Mouse (Mus musculus): ENCODE measurements around the gene Pdzrn4. TPM values are rescaled to one million over a fixed set of nuclear protein-coding genes. Genes with fewer than 3 reads are reported as not detected.

Pdzrn4 gene
- polyA plus RNA-seq, 1 experiment from 2014 or later = 24.0 TPM

GRCm38 (mm10) chr15:92562149-92562548 lies 165.5 kb downstream of the Pdzrn4 start:
- no peak for ATAC-seq (ENCODE audit: low read depth)
- H3K36me3 ChIP-seq = no peaks in the 10 kb centered on the region
- 81% methylated on average over 6 of the region's 6 CpGs for WGBS
- H3K27me3 ChIP-seq = no peaks in the 10 kb centered on the region
- H3K4me3 ChIP-seq = no peak overlapping the region
- no peaks in the 10 kb centered on the region for H3K4me1 ChIP-seq (replicated peaks)
- H3K9ac ChIP-seq = no peak overlapping the region
- no peak overlapping the region for H3K4me2 ChIP-seq
- no peak overlapping the region for H3K27ac ChIP-seq (replicated peaks)
- H3K9me3 ChIP-seq = no peaks in the 10 kb centered on the region

GRCm38 (mm10) chr15:92563576-92563975 lies 166.9 kb downstream of the Pdzrn4 start:
- Histone ChIP-seq H3K27me3 (no peaks in the 10 kb centered on the region), H3K4me2 (no peak overlapping the region), H3K36me3 (no peaks in the 10 kb centered on the region), H3K4me3 (no peak overlapping the region), H3K9ac (no peak overlapping the region), H3K9me3 (no peaks in the 10 kb centered on the region), H3K27ac (replicated peaks) (no peak overlapping the region), H3K4me1 (replicated peaks) (no peaks in the 10 kb centered on the region)
- 74% methylated on average over 2 of the region's 2 CpGs for WGBS
- no peak for ATAC-seq (ENCODE audit: low read depth)

DNA sequence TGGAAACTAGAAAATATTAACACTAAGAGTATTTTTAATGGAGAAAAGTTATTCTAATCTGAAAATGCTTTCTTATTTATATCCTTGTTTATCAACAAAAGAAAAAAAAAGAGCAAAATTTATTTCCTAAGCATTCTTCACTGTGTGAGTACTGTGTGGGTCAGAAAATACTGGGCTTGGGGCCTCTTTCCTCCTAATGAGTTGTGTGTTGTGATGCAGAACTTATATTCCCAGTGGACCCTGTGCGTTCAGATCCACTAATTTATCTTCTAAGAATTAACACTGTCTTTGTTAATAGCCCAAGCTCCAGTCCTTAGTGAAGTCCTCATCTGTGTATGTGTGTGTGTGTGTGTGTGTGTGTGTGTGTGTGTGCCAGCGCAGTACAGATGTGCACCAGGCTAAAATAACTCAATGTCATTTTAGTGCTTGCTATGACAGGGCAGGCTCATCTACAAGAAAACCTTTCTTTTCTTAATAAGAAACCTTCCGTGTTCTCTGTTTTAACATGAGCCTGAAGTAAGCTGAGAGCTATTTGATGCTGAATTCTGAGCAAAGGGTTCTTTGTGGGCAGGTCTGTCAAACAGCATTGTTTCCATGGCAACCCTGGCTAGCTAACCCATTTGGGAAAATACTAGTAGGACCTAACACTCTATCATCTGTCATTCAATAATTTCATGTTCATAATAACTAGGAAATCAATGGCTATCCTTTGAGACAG lies 174.0 kb downstream of the Pdzrn4 start:
- H3K4me2 ChIP-seq = 0 out of 2 replicates have a peak overlapping the region, but pooled peaks have one; percentile 4
- peaks cover 12% of the 10 kb centered on the region for H3K4me1 ChIP-seq (replicated peaks)
- peak; percentile 65 for ATAC-seq (ENCODE audit: low read depth)
- H3K9ac ChIP-seq = no peak overlapping the region
- no peaks in the 10 kb centered on the region for H3K9me3 ChIP-seq
- H3K27me3 ChIP-seq = peaks cover 12% of the 10 kb centered on the region; the same call in 1 of the 2 replicates
- no peak overlapping the region for H3K4me3 ChIP-seq
- no peaks in the 10 kb centered on the region for H3K36me3 ChIP-seq
- peak overlapping the region; percentile 52 for H3K27ac ChIP-seq (replicated peaks)
- WGBS = 39% methylated on average over 3 of the region's 3 CpGs

GRCm38 (mm10) chr15:92571244-92571539 lies 174.5 kb downstream of the Pdzrn4 start:
- peak overlapping the region; percentile 52 for H3K27ac ChIP-seq (replicated peaks)
- H3K9me3 ChIP-seq = no peaks in the 10 kb centered on the region
- peak; percentile 23; the same call in 1 of the 2 replicates for ATAC-seq (ENCODE audit: low read depth)
- no peak overlapping the region for H3K4me3 ChIP-seq
- H3K4me1 ChIP-seq (replicated peaks) = peaks cover 12% of the 10 kb centered on the region
- no peak overlapping the region for H3K9ac ChIP-seq
- peaks cover 12% of the 10 kb centered on the region; the same call in 1 of the 2 replicates for H3K27me3 ChIP-seq
- H3K36me3 ChIP-seq = no peaks in the 10 kb centered on the region
- WGBS = 41% methylated on average over 5 of the region's 5 CpGs
- 0 out of 2 replicates have a peak overlapping the region, but pooled peaks have one; percentile 4 for H3K4me2 ChIP-seq

DNA sequence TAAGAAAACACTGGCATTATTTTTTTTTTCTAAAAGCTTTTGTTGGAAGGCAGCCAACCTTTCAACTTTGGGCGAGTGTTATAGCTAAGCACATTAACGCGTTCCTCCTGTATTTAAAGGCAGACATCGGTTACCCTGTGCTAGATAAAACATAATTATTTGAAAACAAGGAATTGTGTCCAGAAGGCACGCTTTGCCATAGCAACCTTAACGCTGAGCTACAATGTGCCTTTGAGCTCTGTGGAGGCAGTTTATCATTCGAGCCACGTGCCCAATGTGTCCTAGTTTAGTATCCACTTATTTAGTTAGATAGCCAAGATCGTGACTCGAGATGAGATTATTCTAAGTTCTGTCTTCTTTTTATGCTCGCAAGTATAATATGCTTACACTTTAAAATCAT lies 180.8 kb downstream of the Pdzrn4 start:
- no peak overlapping the region for H3K9ac ChIP-seq
- H3K4me2 ChIP-seq = peak overlapping the region; percentile 16; the same call in 1 of the 2 replicates
- no peak overlapping the region for H3K27ac ChIP-seq (replicated peaks)
- H3K4me3 ChIP-seq = no peak overlapping the region
- H3K9me3 ChIP-seq = no peaks in the 10 kb centered on the region
- H3K4me1 ChIP-seq (replicated peaks) = peaks cover 34% of the 10 kb centered on the region
- H3K27me3 ChIP-seq = peaks cover 14% of the 10 kb centered on the region; the same call in 1 of the 2 replicates
- H3K36me3 ChIP-seq = no peaks in the 10 kb centered on the region
- WGBS = 20% methylated on average over 11 of the region's 11 CpGs
- ATAC-seq (ENCODE audit: low read depth) = no peak; the same call in 1 of the 2 replicates

- no peak for ATAC-seq (ENCODE audit: low read depth)
- Histone ChIP-seq H3K27me3 (peaks cover 5% of the 10 kb centered on the region; the same call in 1 of the 2 replicates), H3K36me3 (no peaks in the 10 kb centered on the region), H3K4me3 (no peak overlapping the region), H3K4me2 (no peak overlapping the region), H3K9me3 (no peaks in the 10 kb centered on the region), H3K4me1 (replicated peaks) (peaks cover 34% of the 10 kb centered on the region), H3K27ac (replicated peaks) (peak overlapping the region; percentile 46), H3K9ac (no peak overlapping the region)
- 40% methylated on average over 3 of the region's 3 CpGs for WGBS
Measured at GRCm38 (mm10) chr15:92580217-92580616, 183.5 kb downstream of the Pdzrn4 start.

GRCm38 (mm10) chr15:92580742-92581383 lies 184.2 kb downstream of the Pdzrn4 start:
- peak overlapping the region; percentile 34 for H3K4me2 ChIP-seq
- no peaks in the 10 kb centered on the region for H3K36me3 ChIP-seq
- peak overlapping the region; percentile 79 for H3K27ac ChIP-seq (replicated peaks)
- H3K4me3 ChIP-seq = no peak overlapping the region
- WGBS = 19% methylated on average over 9 of the region's 9 CpGs
- ATAC-seq (ENCODE audit: low read depth) = peak; percentile 85
- no peaks in the 10 kb centered on the region for H3K9me3 ChIP-seq
- H3K4me1 ChIP-seq (replicated peaks) = peaks cover 34% of the 10 kb centered on the region
- H3K27me3 ChIP-seq = peaks cover 3% of the 10 kb centered on the region; the same call in 1 of the 2 replicates
- no peak overlapping the region for H3K9ac ChIP-seq

DNA sequence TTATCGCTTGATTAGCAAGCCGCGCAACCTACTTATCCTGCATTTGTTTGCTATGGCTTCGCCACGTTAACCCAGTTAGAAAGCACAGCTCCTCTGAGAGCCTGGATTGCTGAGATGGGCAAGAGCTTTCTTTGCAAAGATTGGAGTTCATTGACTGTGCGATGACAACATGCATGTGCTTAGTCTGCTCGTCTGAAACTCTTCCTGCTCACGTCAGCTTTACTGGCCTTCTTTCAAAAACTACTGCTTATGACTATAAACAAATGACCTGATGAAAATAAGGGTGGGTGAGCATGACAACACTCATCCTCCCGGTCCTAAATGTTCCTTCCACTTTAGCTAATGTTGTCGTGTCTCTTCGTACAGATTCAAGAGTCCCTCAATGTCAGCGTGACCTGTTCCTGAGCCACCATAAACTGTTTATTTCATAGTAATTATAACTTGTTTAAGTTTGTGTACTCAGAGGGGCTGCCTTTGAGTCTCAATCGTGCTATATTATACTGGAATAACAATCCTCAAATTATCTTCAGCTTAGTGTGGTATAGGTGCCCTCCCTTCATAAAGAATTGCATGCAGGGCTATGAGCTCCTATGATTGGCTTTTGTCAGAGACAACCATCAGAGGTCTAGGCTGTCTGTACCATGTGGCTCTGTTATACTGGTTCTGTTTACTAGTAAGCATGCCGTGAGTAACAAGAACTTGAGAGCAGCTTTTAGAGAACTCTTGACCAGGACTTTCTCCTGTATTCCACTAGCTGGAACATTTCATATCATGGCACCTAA lies 187.9 kb downstream of the Pdzrn4 start:
- WGBS = 86% methylated on average over 14 of the region's 14 CpGs
- ATAC-seq (ENCODE audit: low read depth) = no peak
- H3K4me2 ChIP-seq = no peak overlapping the region
- H3K36me3 ChIP-seq = no peaks in the 10 kb centered on the region
- H3K4me1 ChIP-seq (replicated peaks) = peaks cover 21% of the 10 kb centered on the region
- no peak overlapping the region for H3K9ac ChIP-seq
- no peak overlapping the region for H3K4me3 ChIP-seq
- H3K9me3 ChIP-seq = no peaks in the 10 kb centered on the region
- 0 out of 2 replicates have a peak, but pooled peaks cover 4% of the 10 kb centered on the region for H3K27me3 ChIP-seq
- H3K27ac ChIP-seq (replicated peaks) = no peak overlapping the region

DNA sequence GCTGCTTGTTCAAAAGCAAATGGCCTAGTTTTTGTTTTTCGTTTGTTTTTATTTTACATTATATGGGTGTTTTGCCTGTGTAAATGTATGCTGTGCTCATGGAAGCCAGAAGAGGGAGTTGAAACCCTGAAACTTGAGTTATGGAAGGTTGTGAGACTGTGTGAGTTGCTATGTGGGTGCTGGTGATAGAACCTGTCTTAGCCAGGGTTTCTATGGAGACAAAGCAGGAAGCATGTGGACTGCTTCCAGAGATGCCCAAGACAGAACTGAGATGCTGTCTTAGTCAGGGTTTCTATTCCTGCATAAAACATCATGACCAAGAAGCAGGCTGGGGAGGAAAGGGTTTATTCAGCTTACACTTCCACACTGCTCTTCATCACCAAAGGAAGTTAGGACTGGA lies 190.8 kb downstream of the Pdzrn4 start:
- Histone ChIP-seq H3K9me3 (no peaks in the 10 kb centered on the region), H3K4me1 (replicated peaks) (no peaks in the 10 kb centered on the region), H3K4me3 (no peak overlapping the region), H3K4me2 (no peak overlapping the region), H3K9ac (no peak overlapping the region), H3K27me3 (0 out of 2 replicates have a peak, but pooled peaks cover 4% of the 10 kb centered on the region), H3K36me3 (no peaks in the 10 kb centered on the region), H3K27ac (replicated peaks) (no peak overlapping the region)
- no peak for ATAC-seq (ENCODE audit: low read depth)
- 89% methylated on average over 1 of the region's 1 CpGs for WGBS

GRCm38 (mm10) chr15:92594721-92595120 lies 198.0 kb downstream of the Pdzrn4 start:
- 7% methylated on average over 2 of the region's 2 CpGs for WGBS
- H3K27me3 ChIP-seq = peaks cover 9% of the 10 kb centered on the region
- no peak overlapping the region for H3K4me3 ChIP-seq
- H3K4me2 ChIP-seq = no peak overlapping the region
- no peak overlapping the region for H3K9ac ChIP-seq
- ATAC-seq (ENCODE audit: low read depth) = no peak
- no peaks in the 10 kb centered on the region for H3K36me3 ChIP-seq
- peaks cover 33% of the 10 kb centered on the region for H3K4me1 ChIP-seq (replicated peaks)
- H3K9me3 ChIP-seq = no peaks in the 10 kb centered on the region
- no peak overlapping the region for H3K27ac ChIP-seq (replicated peaks)

DNA sequence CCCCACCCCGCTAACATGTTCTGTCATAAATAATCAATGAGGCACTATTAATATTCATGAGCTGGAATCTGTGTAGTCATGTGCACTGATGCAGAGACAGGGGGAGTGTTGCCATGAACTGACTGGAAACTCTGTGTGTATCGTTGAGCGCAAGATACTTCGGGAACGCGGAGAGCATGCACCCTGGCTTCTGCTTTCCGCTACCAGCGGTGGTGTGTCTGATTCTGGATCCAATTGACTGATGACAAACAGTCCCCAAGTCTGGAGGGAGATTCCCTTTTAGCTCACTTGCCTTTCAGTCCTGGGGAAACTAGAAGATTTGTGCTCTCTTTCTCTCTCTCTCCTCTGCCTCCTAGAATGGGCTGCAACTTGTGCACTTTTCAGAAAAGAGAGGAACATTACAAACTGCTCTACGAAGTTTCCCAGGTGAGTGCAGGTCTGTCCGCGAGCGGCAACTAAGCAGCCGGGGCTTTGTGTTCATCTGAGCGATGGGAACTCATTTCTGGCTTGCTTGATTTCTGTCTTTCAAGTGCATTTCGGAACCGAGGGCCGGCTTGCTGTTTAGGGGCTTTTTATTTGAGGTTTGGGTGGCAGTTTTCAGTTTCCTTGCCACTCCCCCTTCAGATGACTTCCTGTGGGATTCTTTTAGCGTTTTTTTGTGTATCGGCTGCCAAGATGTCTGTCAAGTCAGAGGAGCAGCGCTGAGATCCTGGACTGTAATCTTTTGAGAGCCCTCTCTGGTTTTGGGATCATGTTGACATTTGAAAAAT lies 200.5 kb downstream of the Pdzrn4 start:
- Histone ChIP-seq H3K4me1 (replicated peaks) (peaks cover 46% of the 10 kb centered on the region), H3K9me3 (no peaks in the 10 kb centered on the region), H3K36me3 (no peaks in the 10 kb centered on the region), H3K27ac (replicated peaks) (peak overlapping the region; percentile 83), H3K4me3 (peak overlapping the region; percentile 46), H3K27me3 (peaks cover 9% of the 10 kb centered on the region), H3K4me2 (peak overlapping the region; percentile 67), H3K9ac (peak overlapping the region; percentile 65)
- 1% methylated on average over 20 of the region's 20 CpGs for WGBS
- peak; percentile 72 for ATAC-seq (ENCODE audit: low read depth)
